Mouse (Mus musculus): Measurements from ENCODE around the gene Abcc5.
"Not testable (repeated sequence)": the region's sequence is repeated elsewhere in the genome, so short reads cannot be mapped to it uniquely, and the experiment has no call there.

The Abcc5 gene

DNA sequence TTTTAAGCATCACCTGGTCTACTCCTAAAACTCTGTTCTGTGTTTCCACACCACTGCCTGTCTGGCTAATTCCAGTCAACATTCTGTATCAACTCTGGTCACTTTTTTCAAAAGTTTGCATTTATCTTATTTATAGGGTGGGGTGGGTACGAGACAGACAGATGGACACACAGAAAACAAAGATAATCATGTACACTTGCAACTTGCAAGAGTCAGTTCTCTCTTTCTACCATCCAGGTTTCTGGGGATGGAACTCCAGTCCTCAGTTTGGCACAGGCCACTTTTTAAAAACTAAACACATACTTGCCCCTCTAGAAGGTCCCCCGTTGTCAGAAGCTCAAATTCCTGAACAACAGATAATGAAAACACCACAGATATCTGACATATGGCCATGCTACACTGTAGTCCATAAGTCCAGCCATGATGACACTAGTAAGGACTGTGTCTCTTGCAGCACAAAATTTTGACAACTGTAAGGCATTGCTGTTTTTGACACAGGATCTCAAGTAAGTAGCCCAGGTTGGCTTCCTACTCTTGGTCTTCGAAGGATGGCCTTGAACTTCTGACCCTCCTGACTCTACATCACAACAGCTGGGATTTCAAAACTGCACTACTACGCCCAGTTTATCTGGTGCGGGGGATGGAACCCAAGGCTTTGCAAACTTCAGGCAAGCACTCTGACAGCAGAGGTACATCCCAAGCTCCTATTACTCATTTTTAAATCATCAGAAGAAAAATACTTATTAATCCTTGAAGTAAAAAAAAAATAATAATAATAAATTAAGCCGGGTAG is 3.1 kb downstream of the Abcc5 start:
- DNase-seq (ENCODE audit: low spot score in 2 of 2), result no peak

DNA sequence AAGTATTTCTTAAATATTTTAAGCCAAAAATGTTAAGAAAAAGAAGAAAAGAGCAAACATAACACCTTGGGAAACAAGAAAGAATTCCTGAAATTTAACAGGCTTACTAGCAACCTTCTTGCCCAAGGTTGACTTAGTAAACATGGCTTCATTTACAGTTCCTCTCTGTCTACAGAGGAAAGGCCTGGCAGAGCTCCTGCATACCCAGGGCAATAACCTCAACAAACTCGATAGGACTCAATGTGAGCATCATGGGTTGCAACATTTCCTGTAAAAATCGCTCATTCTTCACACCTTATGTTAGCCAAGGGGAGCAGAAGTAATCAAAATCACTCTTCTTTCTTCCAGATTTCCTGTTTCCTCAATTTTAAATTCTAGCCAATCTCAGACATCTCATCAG is 8.1 kb downstream of the Abcc5 start:
- no peak for DNase-seq (ENCODE audit: low spot score in 2 of 2)

DNA sequence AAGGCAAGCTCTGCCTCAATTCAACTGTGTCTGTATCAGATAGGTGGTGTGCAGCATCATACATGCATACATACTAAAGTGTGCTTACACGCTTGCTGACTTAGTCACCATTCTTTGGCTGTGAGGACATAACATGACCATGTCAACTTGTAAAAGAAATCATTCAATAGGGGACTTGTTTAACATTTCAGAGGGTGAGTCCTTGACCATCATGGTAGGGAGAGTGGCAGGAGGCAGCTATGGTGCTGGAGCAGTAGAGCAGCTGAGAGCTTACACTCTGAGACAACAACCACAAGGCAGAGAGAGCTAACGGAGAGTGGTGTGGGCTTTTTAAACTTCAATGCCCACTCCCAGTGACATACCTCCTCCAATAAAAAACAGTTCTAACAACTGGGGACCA is 9.9 kb downstream of the Abcc5 start:
- DNase-seq (ENCODE audit: low spot score in 2 of 2), result no peak

DNA sequence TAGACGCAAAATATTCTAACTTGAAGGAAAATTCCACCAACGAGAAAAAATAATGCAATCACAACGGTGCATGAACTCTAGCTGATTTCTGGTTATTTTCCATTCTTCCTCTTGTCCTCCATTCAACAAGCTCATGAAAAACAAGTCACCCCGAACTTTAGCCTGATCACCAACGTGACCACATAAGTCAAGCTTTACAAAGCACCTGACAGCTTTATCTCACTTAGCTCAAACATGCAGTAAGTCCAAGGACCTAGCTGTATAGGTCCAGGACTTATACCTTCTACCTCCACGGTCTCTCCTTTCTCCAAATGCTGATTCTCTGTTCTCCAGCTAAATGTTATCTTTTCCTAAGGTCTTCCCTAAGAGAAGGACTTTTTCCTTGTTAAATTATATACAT is 10.4 kb downstream of the Abcc5 start:
- DNase-seq (ENCODE audit: low spot score in 2 of 2), result no peak

DNA sequence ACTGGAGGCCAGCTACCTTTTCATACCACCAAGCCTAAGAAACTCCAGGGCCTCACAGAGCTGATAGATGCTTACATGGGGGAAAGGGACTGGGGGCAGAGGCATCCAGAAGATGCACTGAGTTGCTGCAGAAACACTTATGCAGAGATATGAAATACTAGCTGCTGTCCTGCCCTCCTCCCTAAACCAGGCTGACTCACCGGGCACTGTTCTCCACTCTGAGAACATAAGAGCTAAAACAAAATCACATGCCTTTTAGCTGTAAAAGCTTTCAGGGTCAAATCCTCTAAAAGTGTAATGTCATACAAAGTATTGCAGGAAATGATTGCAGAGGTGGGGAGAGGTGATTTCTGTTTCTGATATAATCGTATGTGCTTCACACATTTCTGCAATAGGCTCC is 11.0 kb downstream of the Abcc5 start:
- DNase-seq (ENCODE audit: low spot score in 2 of 2), result no peak

DNA sequence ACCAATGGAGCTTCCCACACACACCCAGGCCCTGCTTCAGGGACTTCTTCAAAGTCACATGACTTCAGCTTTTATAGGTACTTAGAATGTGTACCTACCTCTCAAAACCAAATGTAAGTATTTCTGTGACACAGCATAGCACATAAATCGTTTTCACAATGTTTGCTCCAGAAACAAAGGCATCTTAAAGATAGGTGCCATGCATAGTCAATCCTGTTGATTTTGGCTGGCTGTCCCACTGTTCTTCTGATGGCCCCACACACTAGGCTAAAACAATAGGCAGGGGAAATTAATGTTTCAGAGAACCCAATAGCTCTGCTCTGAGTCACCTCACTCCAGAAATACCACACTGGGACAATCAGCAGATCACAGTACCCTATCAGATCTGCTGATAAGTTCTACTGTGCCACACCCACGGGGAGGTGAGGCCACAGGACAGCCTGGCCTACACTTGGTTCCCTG is 12.3 kb downstream of the Abcc5 start:
- no peak for DNase-seq (ENCODE audit: low spot score in 2 of 2)

DNA sequence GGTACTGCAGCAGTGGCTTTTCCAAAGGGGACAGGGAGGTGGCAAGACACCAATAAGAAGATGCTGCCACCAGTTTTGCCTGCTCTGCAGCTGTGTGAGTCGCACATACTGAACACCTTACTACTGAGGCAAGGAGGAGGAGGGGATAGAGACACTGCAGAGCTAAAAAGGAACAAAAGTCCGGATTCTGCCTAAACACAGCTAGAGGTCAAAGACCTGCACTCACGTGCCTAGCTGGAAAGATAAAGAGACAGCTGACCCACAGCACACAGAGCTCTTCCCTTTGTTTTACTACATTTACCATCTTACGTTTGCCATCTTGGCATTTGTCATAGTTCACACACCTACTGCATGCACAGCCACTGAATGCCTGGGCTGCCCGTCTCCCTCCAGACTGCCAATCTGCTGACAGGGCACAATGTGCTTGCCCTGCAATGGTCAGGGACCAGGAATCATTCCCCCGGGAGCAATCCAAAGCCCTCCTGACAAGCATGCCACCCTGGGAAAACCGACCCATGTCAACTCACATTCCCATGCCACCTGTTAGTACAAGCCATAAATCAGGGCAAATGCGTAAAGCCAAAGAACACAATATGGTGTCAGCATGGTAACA is 14.1 kb downstream of the Abcc5 start:
- DNase-seq (ENCODE audit: low spot score in 2 of 2), result no peak

- no peak for DNase-seq (ENCODE audit: low spot score in 2 of 2)
Observed at GRCm38 (mm10) chr16:20405335-20405734, 20.9 kb downstream of the Abcc5 start.

- DNase-seq (ENCODE audit: low spot score in 2 of 2), result no peak
Observed at GRCm38 (mm10) chr16:20403327-20403726, 22.9 kb downstream of the Abcc5 start.

DNA sequence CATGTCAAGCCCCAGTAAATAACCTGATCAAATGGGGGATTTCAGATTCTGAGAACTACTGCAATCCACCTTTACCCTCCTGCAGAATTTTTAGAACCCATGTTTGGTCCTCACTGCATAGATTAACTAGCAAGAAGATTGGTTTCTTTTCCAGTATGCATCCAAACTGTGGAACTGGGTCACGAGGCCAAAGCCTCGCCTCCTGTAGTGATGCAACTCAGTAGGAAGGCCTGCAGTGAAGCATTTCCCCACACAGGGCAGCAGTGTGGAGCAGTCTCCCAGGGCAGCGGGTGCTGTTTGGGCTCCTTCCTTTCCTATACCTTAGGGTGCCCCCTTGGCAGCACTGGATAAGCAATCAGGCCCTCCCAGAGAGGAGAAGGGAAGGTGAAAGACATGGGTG is 24.6 kb downstream of the Abcc5 start:
- no peak for DNase-seq (ENCODE audit: low spot score in 2 of 2)

DNA sequence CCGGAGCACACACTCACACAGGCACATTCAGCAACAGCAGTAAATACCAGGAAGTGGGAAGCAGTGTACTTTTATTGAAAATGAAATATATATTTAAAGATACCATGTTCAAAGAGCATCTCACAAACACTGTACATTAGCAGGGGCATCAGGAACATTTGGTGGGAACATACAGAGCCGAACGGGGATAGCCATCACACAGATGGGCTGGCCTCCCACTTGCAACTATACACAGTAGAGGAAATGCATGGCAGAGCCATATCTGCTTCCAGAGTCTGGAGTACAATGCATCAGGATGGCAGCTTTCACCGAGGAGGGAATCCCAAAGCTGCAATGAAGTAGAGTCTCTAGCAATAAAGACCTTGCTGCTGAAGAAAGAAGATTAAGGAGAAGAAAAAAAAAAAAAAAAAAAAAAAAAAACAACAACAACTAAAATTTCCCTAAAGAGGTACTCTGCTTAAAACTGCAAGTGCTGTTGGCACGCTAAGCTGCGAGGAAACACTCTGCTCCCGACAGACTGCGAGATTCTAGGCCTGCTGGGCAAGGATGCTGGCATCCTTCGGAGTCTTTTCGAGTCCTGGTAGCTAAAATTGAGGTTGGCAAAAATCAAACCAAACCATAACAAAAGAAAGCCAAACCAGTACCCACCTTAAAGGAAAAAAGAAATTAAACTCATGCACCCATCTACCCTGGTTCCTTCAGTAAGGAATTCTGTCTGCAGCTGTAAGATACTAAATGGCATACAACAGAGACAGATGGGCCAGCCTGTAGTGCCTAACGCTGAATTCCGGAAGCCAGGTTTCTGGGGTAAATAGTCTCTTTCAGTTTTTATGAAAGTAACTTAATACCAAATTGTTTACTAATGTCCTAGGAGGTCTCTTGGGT is 25.2 kb downstream of the Abcc5 start:
- DNase-seq (ENCODE audit: low spot score in 2 of 2), result no peak

DNA sequence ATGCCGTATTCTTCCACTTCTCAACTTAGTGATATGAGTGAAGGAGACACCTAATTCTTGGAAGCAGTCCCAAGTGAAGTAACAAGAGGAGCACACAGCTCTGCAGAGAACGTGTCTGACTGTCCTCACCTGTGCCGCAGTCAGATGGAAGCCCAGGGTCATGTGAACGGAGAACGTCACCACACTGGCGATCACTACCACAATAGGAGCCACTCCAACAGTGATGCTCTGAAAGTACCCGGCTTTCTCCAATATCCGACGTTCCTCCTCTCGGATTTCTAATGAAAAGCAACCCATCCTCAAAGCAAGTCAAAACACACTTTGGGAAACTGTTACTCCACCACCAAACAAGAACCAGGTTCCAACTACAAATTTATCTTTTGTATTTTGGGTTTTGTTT is 29.3 kb downstream of the Abcc5 start:
- DNase-seq (ENCODE audit: low spot score in 2 of 2), result no peak

- no peak for DNase-seq (ENCODE audit: low spot score in 2 of 2)
Observed at GRCm38 (mm10) chr16:20395216-20395907, 30.8 kb downstream of the Abcc5 start.

DNA sequence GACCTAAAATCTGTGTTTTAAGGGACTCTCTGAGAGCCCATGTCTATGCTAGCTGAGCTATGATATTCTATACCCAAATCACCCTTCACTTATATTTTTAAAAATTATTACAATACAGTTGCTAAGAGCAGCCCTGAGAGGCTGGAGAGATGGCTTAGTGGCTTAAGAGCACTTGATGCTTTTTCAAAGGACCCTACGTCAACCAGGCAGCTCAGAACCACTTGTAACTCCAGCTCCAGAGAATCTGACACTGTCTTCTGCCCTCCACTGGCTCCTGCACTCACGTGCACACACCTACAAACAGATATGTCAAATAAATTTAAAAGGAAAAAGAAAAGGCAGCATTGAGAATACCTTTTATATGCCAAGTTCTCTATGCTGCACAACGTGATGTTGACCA is 34.4 kb downstream of the Abcc5 start:
- DNase-seq (ENCODE audit: low spot score in 2 of 2), result no peak

DNA sequence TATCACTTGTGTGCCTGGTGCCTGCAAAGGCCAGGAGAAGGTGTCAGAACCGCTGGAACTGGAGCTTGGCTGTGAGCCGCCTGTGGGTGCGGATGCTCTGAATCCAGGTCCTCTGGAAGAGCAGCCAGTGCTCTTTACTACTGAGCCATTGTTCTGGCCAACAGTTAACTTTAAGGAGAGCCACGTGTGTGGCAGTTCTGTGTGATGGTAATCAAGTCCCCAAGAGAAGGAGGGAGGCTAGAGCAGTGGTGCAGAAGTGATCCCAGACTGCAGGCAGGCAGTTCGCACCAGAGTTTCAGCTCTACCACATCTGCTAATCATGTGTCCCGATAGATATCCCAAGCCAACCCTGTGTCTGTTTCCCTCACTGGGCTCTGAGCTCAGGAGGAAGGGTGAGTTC is 36.0 kb downstream of the Abcc5 start:
- DNase-seq (ENCODE audit: low spot score in 2 of 2), result no peak

GRCm38 (mm10) chr16:20381031-20381430 is 45.2 kb downstream of the Abcc5 start:
- DNase-seq (ENCODE audit: low spot score in 2 of 2), result no peak

GRCm38 (mm10) chr16:20375341-20375740 is 50.9 kb downstream of the Abcc5 start:
- DNase-seq (ENCODE audit: low spot score in 2 of 2), result no peak

- DNase-seq (ENCODE audit: low spot score in 2 of 2), result no peak
Observed at GRCm38 (mm10) chr16:20371731-20372130, 54.5 kb downstream of the Abcc5 start.

GRCm38 (mm10) chr16:20368221-20368620 is 58.0 kb downstream of the Abcc5 start:
- no peak for DNase-seq (ENCODE audit: low spot score in 2 of 2)

GRCm38 (mm10) chr16:20362121-20362520 is 64.1 kb downstream of the Abcc5 start:
- DNase-seq (ENCODE audit: low spot score in 2 of 2), result no peak

DNA sequence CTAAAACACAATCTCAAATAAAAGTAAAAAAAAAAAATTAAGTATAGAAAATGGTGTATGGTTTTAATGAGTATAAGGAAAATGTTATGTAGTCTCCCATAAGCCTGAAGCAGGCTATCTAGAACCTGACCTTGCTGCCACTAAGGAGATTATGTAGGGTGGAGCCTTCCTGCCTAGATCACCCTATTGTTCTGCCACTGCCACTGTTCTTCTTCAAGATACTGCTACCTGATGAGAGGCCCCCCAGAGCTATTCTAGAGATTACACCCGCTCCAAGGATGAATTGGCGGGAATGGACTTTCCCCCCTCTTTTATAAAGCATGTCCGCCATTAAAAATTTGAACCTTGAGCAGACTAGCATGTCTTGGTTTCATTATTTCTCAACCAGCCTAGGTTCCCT is 64.7 kb downstream of the Abcc5 start:
- DNase-seq (ENCODE audit: low spot score in 2 of 2), result not testable (repeated sequence)
